Mouse (Mus musculus): ENCODE data around the gene Ldha. TPM values are rescaled to one million over a fixed set of nuclear protein-coding genes. Genes with fewer than 3 reads are reported as not detected.

Gene Ldha
- polyA plus RNA-seq, 1 experiment from 2014 or later = 905 TPM

Other genes starting within 250 kb of the Ldha start
- 25.0 and 26.6 TPM in 2 replicates for gene Sergef, start 201.7 kb upstream of the Ldha start, polyA plus RNA-seq (2015; fragmentation: Nextera tagmentation; extraction: Ambion mirVana)
- gene Tph1, start 168.9 kb upstream of the Ldha start, polyA plus RNA-seq (2015; fragmentation: Nextera tagmentation; extraction: Ambion mirVana) = 0.21 and 0.28 TPM in 2 replicates
- 28.1 and 29.2 TPM in 2 replicates for gene Saal1, start 130.8 kb upstream of the Ldha start, polyA plus RNA-seq (2015; fragmentation: Nextera tagmentation; extraction: Ambion mirVana)
- 0.28 TPM in 1 of 2 replicates, not detected in the other for gene Saa3, start 125.8 kb upstream of the Ldha start, polyA plus RNA-seq (2015; fragmentation: Nextera tagmentation; extraction: Ambion mirVana)
- gene Saa4, start 108.9 kb upstream of the Ldha start, polyA plus RNA-seq (2015; fragmentation: Nextera tagmentation; extraction: Ambion mirVana) = 0.08 TPM in 1 of 2 replicates, not detected in the other
- not detected in 2 replicates for gene Saa1, start 98.5 kb upstream of the Ldha start, polyA plus RNA-seq (2015; fragmentation: Nextera tagmentation; extraction: Ambion mirVana)
- not detected in 2 replicates for gene Saa2, start 89.7 kb upstream of the Ldha start, polyA plus RNA-seq (2015; fragmentation: Nextera tagmentation; extraction: Ambion mirVana)
- gene Hps5, start 45.4 kb upstream of the Ldha start, polyA plus RNA-seq (2015; fragmentation: Nextera tagmentation; extraction: Ambion mirVana) = 15.0 and 16.1 TPM in 2 replicates
- gene Gtf2h1, start 45.4 kb upstream of the Ldha start, polyA plus RNA-seq (2015; fragmentation: Nextera tagmentation; extraction: Ambion mirVana) = 48.2 and 48.7 TPM in 2 replicates
- gene Ldhc, start 19.7 kb downstream of the Ldha start, polyA plus RNA-seq (2015; fragmentation: Nextera tagmentation; extraction: Ambion mirVana) = 0.13 TPM in 1 of 2 replicates, not detected in the other
- gene Tsg101, start 78.5 kb downstream of the Ldha start, polyA plus RNA-seq (2015; fragmentation: Nextera tagmentation; extraction: Ambion mirVana) = 408 and 422 TPM in 2 replicates
- gene Uevld, start 117.1 kb downstream of the Ldha start, polyA plus RNA-seq (2015; fragmentation: Nextera tagmentation; extraction: Ambion mirVana) = 9.4 and 10.4 TPM in 2 replicates
- not detected in 2 replicates for gene Gm9999, start 142.1 kb downstream of the Ldha start, polyA plus RNA-seq (2015; fragmentation: Nextera tagmentation; extraction: Ambion mirVana)
- gene Spty2d1, start 166.9 kb downstream of the Ldha start, polyA plus RNA-seq (2015; fragmentation: Nextera tagmentation; extraction: Ambion mirVana) = 12.0 and 12.4 TPM in 2 replicates
- 19.0 and 20.0 TPM in 2 replicates for gene Tmem86a, start 209.1 kb downstream of the Ldha start, polyA plus RNA-seq (2015; fragmentation: Nextera tagmentation; extraction: Ambion mirVana)